Mouse (Mus musculus) megakaryocyte, embryonic 14.5 days (primary cell): ENCODE measurements around the gene Ubl7.

Experiments used
- FLI1 ChIP-seq: IDR thresholded peaks from 2 replicates; pipeline ENCODE4 v1.6.1; 2012; ENCODE audit warnings: low read length, inconsistent platforms, mixed read lengths
- GATA1 ChIP-seq: IDR thresholded peaks from 3 replicates; pipeline ENCODE4 v1.6.1; 2012; ENCODE audit warnings: mixed read lengths, low read length, inconsistent platforms, borderline replicate concordance

GRCm38 (mm10) chr9:57975200-57975821, 64.5 kb downstream of the Ubl7 start:
- TF ChIP-seq GATA1, result no peak
- no peak for TF ChIP-seq FLI1
